Comparison of ENCODE assay signal across 25 mouse cellular contexts in the genomic region with DNA sequence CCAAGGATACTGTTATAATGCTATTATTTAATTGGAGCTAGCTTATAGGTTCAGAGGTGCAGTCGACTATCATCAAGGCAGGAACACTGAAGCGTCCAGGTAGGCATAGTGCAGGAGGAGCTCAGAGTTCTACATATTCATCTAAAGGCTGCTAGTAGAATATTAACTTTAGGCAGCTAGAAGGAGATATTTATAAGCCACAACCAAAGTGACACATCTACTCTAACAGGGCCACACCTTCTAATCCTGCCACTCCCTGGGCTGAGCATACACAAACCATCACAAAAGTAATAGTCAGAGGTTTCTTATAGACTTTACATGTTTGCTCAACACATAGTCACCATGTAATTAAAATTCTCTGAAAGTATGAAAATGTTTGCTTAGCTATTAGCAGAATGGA.
DNase-seq lines count a peak whose midpoint lies in the region; ATAC-seq and TF ChIP-seq lines count a peak whose summit lies in the region.
"Had no signal": no experiment of that assay in that cellular context is flagged by ENCODE, and none has a peak within 500 bp of the region (broad histone marks: within the 10 kb centered on the region; RNA-seq: fewer than 3 reads in every experiment).

No protein-coding gene starts in this region.

- H3K27me3 ChIP-seq in intestine, embryonic 14.5 days (replicated peaks; ENCODE audit: control insufficient read depth, insufficient read depth, low read length), result no peaks in the 10 kb centered on the region
- no peaks in the 10 kb centered on the region for H3K27me3 ChIP-seq in intestine, postnatal 0 days (replicated peaks; ENCODE audit: control insufficient read depth, insufficient read depth, low read length)
- H3K27me3 ChIP-seq in stomach, embryonic 15.5 days (replicated peaks), result no peaks in the 10 kb centered on the region
- H3K27me3 ChIP-seq in stomach, postnatal 0 days (ENCODE audit: control insufficient read depth, insufficient read depth, low read length), result no peaks in the 10 kb centered on the region
- H3K27me3 ChIP-seq: CH12.LX; embryonic facial prominence, embryonic 12.5 days; forebrain, embryonic 13.5 days; forebrain, embryonic 15.5 days; Patski had no signal

- no peak for TF ChIP-seq EP300 in stomach, postnatal 0 days (optimal IDR thresholded peaks at IDR 0.05)

- WGBS in intestine, embryonic 14.5 days, result 78% methylated on average over 2 of the region's 2 CpGs
- WGBS in intestine, postnatal 0 days, result 57% methylated on average over 2 of the region's 2 CpGs
- 29% methylated on average over 2 of the region's 2 CpGs for WGBS in large intestine, adult 2 months
- WGBS in stomach, embryonic 15.5 days, result 70% methylated on average over 2 of the region's 2 CpGs
- WGBS in stomach, postnatal 0 days, result 57% methylated on average over 2 of the region's 2 CpGs

- no peak overlapping the region for H3K4me3 ChIP-seq in intestine, embryonic 14.5 days (ENCODE audit: low read depth, low read length)
- H3K4me3 ChIP-seq in intestine, postnatal 0 days (ENCODE audit: low read depth, low read length), result no peak overlapping the region
- no peak overlapping the region for H3K4me3 ChIP-seq in stomach, embryonic 15.5 days (replicated peaks)
- no peak overlapping the region for H3K4me3 ChIP-seq in stomach, postnatal 0 days (ENCODE audit: low read depth, low read length)
- H3K4me3 ChIP-seq: embryonic facial prominence, embryonic 10.5 days; embryonic facial prominence, embryonic 12.5 days; forebrain, embryonic 13.5 days; forebrain, embryonic 15.5 days had no signal

- ATAC-seq in intestine, embryonic 14.5 days (replicated peaks; ENCODE audit: low FRiP score, low TSS enrichment, low read depth), result peak; percentile 60
- ATAC-seq in intestine, postnatal 0 days, result no peak
- ATAC-seq in stomach, embryonic 15.5 days (ENCODE audit: insufficient read depth, low FRiP score, low read depth), result peak; percentile 72; the same call in 1 of the 2 replicates
- ATAC-seq in stomach, postnatal 0 days (ENCODE audit: low FRiP score, low TSS enrichment), result peak; percentile 96
- no peak for ATAC-seq in megakaryocyte progenitor cell, adult 5-6 weeks (replicated peaks; ENCODE audit: poor library complexity)
- ATAC-seq in monocyte, adult 5-6 weeks (replicated peaks; ENCODE audit: insufficient number of reproducible peaks, low FRiP score, low TSS enrichment, poor library complexity, severe bottlenecking), result no peak
- ATAC-seq: CD4-positive, CD25-positive, alpha-beta regulatory T cell, adult 4 months; forebrain, embryonic 13.5 days; forebrain, embryonic 15.5 days; Patski had no signal

- no peak for TF ChIP-seq CTCF in intestine, postnatal 0 days (IDR thresholded peaks at IDR 0.05; ENCODE audit: low read depth)
- no peak for TF ChIP-seq CTCF in stomach, postnatal 0 days (IDR thresholded peaks at IDR 0.05; ENCODE audit: low read depth)

- H3K36me3 ChIP-seq in intestine, embryonic 14.5 days (ENCODE audit: control insufficient read depth, insufficient read depth, low read length), result no peaks in the 10 kb centered on the region
- H3K36me3 ChIP-seq in intestine, postnatal 0 days (ENCODE audit: control insufficient read depth, insufficient read depth), result no peaks in the 10 kb centered on the region
- H3K36me3 ChIP-seq in stomach, embryonic 15.5 days, result no peaks in the 10 kb centered on the region
- no peaks in the 10 kb centered on the region for H3K36me3 ChIP-seq in stomach, postnatal 0 days (ENCODE audit: control insufficient read depth, insufficient read depth, low read length)
- H3K36me3 ChIP-seq: embryonic facial prominence, embryonic 10.5 days; embryonic facial prominence, embryonic 12.5 days; forebrain, embryonic 15.5 days; G1E had no signal

- no peak for DNase-seq in intestine, embryonic 14.5 days (ENCODE audit: low spot score)
- DNase-seq in large intestine, adult 2 months (ENCODE audit: low read depth, low spot score), result peak; percentile 6
- DNase-seq in stomach, postnatal 0 days (ENCODE audit: low spot score), result peak; percentile 16
- no peak for DNase-seq in cerebellum, postnatal 14 days
- DNase-seq: adrenal gland, adult 2 months; adrenal gland, postnatal 10 days; adrenal gland, postnatal 25 days; B cell, adult 2 months; cerebellum, adult 11 months; cerebellum, adult 18-20 months; cerebellum, adult 8-10 months; cerebellum, adult 9-11 months; cerebellum, postnatal 25 days had no signal

- no peaks in the 10 kb centered on the region for H3K9me3 ChIP-seq in intestine, embryonic 14.5 days (ENCODE audit: control insufficient read depth, low read length)
- no peaks in the 10 kb centered on the region for H3K9me3 ChIP-seq in intestine, postnatal 0 days (ENCODE audit: control insufficient read depth)
- H3K9me3 ChIP-seq in stomach, embryonic 15.5 days, result no peaks in the 10 kb centered on the region
- no peaks in the 10 kb centered on the region for H3K9me3 ChIP-seq in stomach, postnatal 0 days (ENCODE audit: control insufficient read depth, low read length)
- H3K9me3 ChIP-seq: embryonic facial prominence, embryonic 10.5 days; embryonic facial prominence, embryonic 12.5 days; forebrain, embryonic 13.5 days; forebrain, embryonic 15.5 days; G1E had no signal

- H3K4me2 ChIP-seq in intestine, embryonic 14.5 days (ENCODE audit: low read length), result no peak overlapping the region
- H3K4me2 ChIP-seq in intestine, postnatal 0 days (replicated peaks; ENCODE audit: low read depth), result no peak overlapping the region
- H3K4me2 ChIP-seq in stomach, embryonic 15.5 days, result no peak overlapping the region
- no peak overlapping the region for H3K4me2 ChIP-seq in stomach, postnatal 0 days (replicated peaks; ENCODE audit: low read depth)
- H3K4me2 ChIP-seq: embryonic facial prominence, embryonic 12.5 days; forebrain, embryonic 13.5 days; forebrain, embryonic 15.5 days had no signal

- H3K9ac ChIP-seq in intestine, embryonic 14.5 days (ENCODE audit: low read length), result no peak overlapping the region
- no peak overlapping the region for H3K9ac ChIP-seq in intestine, postnatal 0 days (ENCODE audit: low read depth, low read length)
- H3K9ac ChIP-seq in stomach, embryonic 15.5 days, result no peak overlapping the region
- no peak overlapping the region for H3K9ac ChIP-seq in stomach, postnatal 0 days (ENCODE audit: low read length)
- H3K9ac ChIP-seq: embryonic facial prominence, embryonic 12.5 days; forebrain, embryonic 13.5 days; forebrain, embryonic 15.5 days had no signal

- no peak overlapping the region for H3K27ac ChIP-seq in intestine, embryonic 14.5 days (ENCODE audit: low read depth)
- H3K27ac ChIP-seq in intestine, postnatal 0 days (ENCODE audit: low read depth, low read length), result no peak overlapping the region
- no peak overlapping the region for H3K27ac ChIP-seq in stomach, embryonic 15.5 days
- no peak overlapping the region for H3K27ac ChIP-seq in stomach, postnatal 0 days (replicated peaks)
- H3K27ac ChIP-seq: embryonic facial prominence, embryonic 10.5 days; embryonic facial prominence, embryonic 12.5 days; forebrain, embryonic 13.5 days; forebrain, embryonic 15.5 days had no signal

- H3K4me1 ChIP-seq in intestine, embryonic 14.5 days (replicated peaks; ENCODE audit: control insufficient read depth, insufficient read depth, low read length), result no peaks in the 10 kb centered on the region
- no peaks in the 10 kb centered on the region for H3K4me1 ChIP-seq in intestine, postnatal 0 days (replicated peaks; ENCODE audit: control insufficient read depth, insufficient read depth, low read length)
- H3K4me1 ChIP-seq in stomach, embryonic 15.5 days, result no peaks in the 10 kb centered on the region
- no peaks in the 10 kb centered on the region for H3K4me1 ChIP-seq in stomach, postnatal 0 days (replicated peaks; ENCODE audit: control insufficient read depth, insufficient read depth)
- H3K4me1 ChIP-seq: embryonic facial prominence, embryonic 10.5 days; embryonic facial prominence, embryonic 12.5 days; forebrain, embryonic 13.5 days; forebrain, embryonic 15.5 days had no signal

Comparison
In these comparisons a context has a peak if more than half of its experiments do, and no peak if none do; other contexts are left out.
1. ATAC-seq: peak in intestine, embryonic 14.5 days (single experiment), stomach, embryonic 15.5 days (single experiment) and stomach, postnatal 0 days (single experiment); none in intestine, postnatal 0 days (single experiment), megakaryocyte progenitor cell, adult 5-6 weeks (single experiment) and monocyte, adult 5-6 weeks (single experiment).
2. DNase-seq: peak in large intestine, adult 2 months (single experiment) and stomach, postnatal 0 days (single experiment); none in intestine, embryonic 14.5 days (single experiment) and cerebellum, postnatal 14 days (0 of 2).